In genomic region chr19:5538786-5539185, GRCm38 (mm10) we compare ENCODE assay signal across 20 mouse cellular contexts. TPM values are rescaled to one million over a fixed set of nuclear protein-coding genes. Genes with fewer than 3 reads are reported as not detected.
DNase-seq lines count a peak whose midpoint lies in the region; ATAC-seq and TF ChIP-seq lines count a peak whose summit lies in the region.
"Had no signal": no experiment of that assay in that cellular context is flagged by ENCODE, and none has a peak within 500 bp of the region (broad histone marks: within the 10 kb centered on the region; RNA-seq: fewer than 3 reads in every experiment).

No protein-coding gene starts in this region.

- no peaks in the 10 kb centered on the region for H3K36me3 ChIP-seq in kidney, embryonic 16.5 days (ENCODE audit: insufficient read depth, low read length)
- H3K36me3 ChIP-seq in ES-Bruce4 (ENCODE audit: control insufficient read depth, insufficient read depth, low read length, poor library complexity, severe bottlenecking) = no peaks in the 10 kb centered on the region
- H3K36me3 ChIP-seq: embryonic facial prominence, embryonic 12.5 days; heart, embryonic 12.5 days; hindbrain, embryonic 10.5 days had no signal

- H3K4me2 ChIP-seq in kidney, embryonic 16.5 days (replicated peaks; ENCODE audit: low read depth, low read length) = no peak overlapping the region
- H3K4me2 ChIP-seq: embryonic facial prominence, embryonic 12.5 days; forebrain, embryonic 13.5 days; heart, embryonic 12.5 days; hindbrain, embryonic 14.5 days had no signal

- TF ChIP-seq EP300 in ES-Bruce4 (IDR thresholded peaks at IDR 0.05; ENCODE audit: insufficient read depth, low read depth, low read length) = 0 out of 2 replicates have a peak, but pooled peaks have one; percentile 22

- TF ChIP-seq POLR2A in ES-Bruce4 (IDR thresholded peaks at IDR 0.05; ENCODE audit: insufficient read depth, low read length) = no peak

- no peak for DNase-seq in kidney, postnatal 36 days
- DNase-seq in ZHBTc4 (ENCODE audit: low read depth, low spot score) = peak; percentile 59
- DNase-seq in urinary bladder, postnatal 25 days (ENCODE audit: low spot score) = no peak
- DNase-seq in spleen, postnatal 10 days (ENCODE audit: low spot score in 2 of 2) = no peak
- DNase-seq: adrenal gland, adult 2 months; adrenal gland, postnatal 25 days; cerebellum, adult 18-20 months; cerebellum, adult 9-11 months; embryo, embryonic 11 days; forebrain, postnatal 0 days; gastrocnemius, postnatal 14 days; heart, adult 2 months had no signal

- 0 out of 2 replicates have a peak, but pooled peaks have one; percentile 39 for ATAC-seq in kidney, embryonic 16.5 days (ENCODE audit: low FRiP score, low TSS enrichment)
- ATAC-seq: forebrain, embryonic 13.5 days; forebrain, postnatal 0 days had no signal

- no peaks in the 10 kb centered on the region for H3K9me3 ChIP-seq in kidney, embryonic 16.5 days (ENCODE audit: low read length)
- no peaks in the 10 kb centered on the region for H3K9me3 ChIP-seq in ES-Bruce4 (replicated peaks; ENCODE audit: control insufficient read depth, insufficient read depth, low read length, poor library complexity, severe bottlenecking)
- H3K9me3 ChIP-seq: embryonic facial prominence, embryonic 12.5 days; forebrain, embryonic 13.5 days; heart, embryonic 12.5 days; hindbrain, embryonic 10.5 days had no signal

- no peak overlapping the region for H3K4me3 ChIP-seq in kidney, embryonic 16.5 days (ENCODE audit: low read length)
- H3K4me3 ChIP-seq in ES-Bruce4 (ENCODE audit: low read depth, low read length) = no peak overlapping the region
- H3K4me3 ChIP-seq: embryonic facial prominence, embryonic 12.5 days; forebrain, embryonic 13.5 days; heart, adult 2 months; heart, embryonic 12.5 days; hindbrain, embryonic 10.5 days had no signal

- 44% methylated on average over 8 of the region's 8 CpGs for WGBS in kidney, embryonic 16.5 days

- H3K9ac ChIP-seq in kidney, embryonic 16.5 days (replicated peaks; ENCODE audit: low read length) = no peak overlapping the region
- no peak overlapping the region for H3K9ac ChIP-seq in ES-Bruce4 (ENCODE audit: low read depth, poor library complexity, severe bottlenecking)
- H3K9ac ChIP-seq: embryonic facial prominence, embryonic 12.5 days; forebrain, embryonic 13.5 days; forebrain, postnatal 0 days; heart, embryonic 12.5 days; hindbrain, embryonic 14.5 days had no signal

- no peaks in the 10 kb centered on the region for H3K27me3 ChIP-seq in kidney, embryonic 16.5 days (ENCODE audit: insufficient read depth, low read length)
- H3K27me3 ChIP-seq in ES-Bruce4 (ENCODE audit: control insufficient read depth, insufficient read depth, low read length, poor library complexity, severe bottlenecking) = no peaks in the 10 kb centered on the region
- H3K27me3 ChIP-seq: forebrain, embryonic 13.5 days had no signal

- no peak for TF ChIP-seq CTCF in ES-Bruce4 (IDR thresholded peaks at IDR 0.05; ENCODE audit: low read depth, low read length)

- H3K4me1 ChIP-seq in kidney, embryonic 16.5 days (ENCODE audit: insufficient read depth, low read length) = peaks cover 10% of the 10 kb centered on the region; the same call in 1 of the 2 replicates
- no peaks in the 10 kb centered on the region for H3K4me1 ChIP-seq in ES-Bruce4 (ENCODE audit: control insufficient read depth, insufficient read depth, low read length)
- H3K4me1 ChIP-seq: embryonic facial prominence, embryonic 12.5 days; forebrain, embryonic 13.5 days; heart, embryonic 12.5 days; hindbrain, embryonic 10.5 days had no signal

- no peak overlapping the region for H3K27ac ChIP-seq in kidney, embryonic 16.5 days (ENCODE audit: low read length)
- no peak overlapping the region for H3K27ac ChIP-seq in ES-Bruce4 (ENCODE audit: insufficient read depth, low read length)
- H3K27ac ChIP-seq: embryonic facial prominence, embryonic 12.5 days; forebrain, embryonic 13.5 days; heart, adult 2 months; hindbrain, embryonic 10.5 days; hindbrain, embryonic 14.5 days had no signal

RNA-seq across cellular contexts. Expression of gene Ovol1, which starts 21.7 kb away (rescaled TPM):
- 17.2 and 18.9 TPM in 2 replicates for polyA plus RNA-seq in kidney, embryonic 16.5 days (2015; fragmentation: Nextera tagmentation; extraction: Ambion mirVana)
- 0.46 and 0.52 TPM in 2 replicates for polyA plus RNA-seq in ES-Bruce4 (2011; ENCODE audit: insufficient read depth, insufficient read length, low read depth, missing spikeins)
- polyA plus RNA-seq: adrenal gland, adult 2 months; heart, embryonic 12.5 days had no signal

RNA-seq across cellular contexts. Expression of gene Snx32, which starts 28.4 kb away (rescaled TPM):
- polyA plus RNA-seq in kidney, embryonic 16.5 days (2015; fragmentation: Nextera tagmentation; extraction: Ambion mirVana) = 9.9 and 10.6 TPM in 2 replicates
- 6.4 and 7.7 TPM in 2 replicates for polyA plus RNA-seq in ES-Bruce4 (2011; ENCODE audit: insufficient read depth, insufficient read length, low read depth, missing spikeins)

RNA-seq across cellular contexts. Expression of gene Ap5b1, which starts 29.0 kb away (rescaled TPM):
- polyA plus RNA-seq in kidney, embryonic 16.5 days (2015; fragmentation: Nextera tagmentation; extraction: Ambion mirVana) = 10.9 and 11.5 TPM in 2 replicates
- polyA plus RNA-seq in ES-Bruce4 (2011; ENCODE audit: insufficient read depth, insufficient read length, low read depth, missing spikeins) = 1.9 TPM in 2 replicates

RNA-seq across cellular contexts. Expression of gene 1700020D05Rik, which starts 35.2 kb away (rescaled TPM):
- not detected in 2 replicates for polyA plus RNA-seq in kidney, embryonic 16.5 days (2015; fragmentation: Nextera tagmentation; extraction: Ambion mirVana)
- polyA plus RNA-seq in ES-Bruce4 (2011; ENCODE audit: insufficient read depth, insufficient read length, low read depth, missing spikeins) = 0.99 and 1.5 TPM in 2 replicates
- polyA plus RNA-seq: forebrain, postnatal 0 days; heart, embryonic 16.5 days; hindbrain, embryonic 10.5 days had no signal

RNA-seq across cellular contexts. Expression of gene Cfl1, which starts 48.5 kb away (rescaled TPM):
- polyA plus RNA-seq in kidney, embryonic 16.5 days (2015; fragmentation: Nextera tagmentation; extraction: Ambion mirVana) = 2,772 and 2,914 TPM in 2 replicates
- polyA plus RNA-seq in ES-Bruce4 (2011; ENCODE audit: insufficient read depth, insufficient read length, low read depth, missing spikeins) = 878 and 879 TPM in 2 replicates

Comparison
In these comparisons a context has a peak if more than half of its experiments do, and no peak if none do; other contexts are left out.
1. RNA of gene Ovol1, which starts 21.7 kb away (polyA plus RNA-seq): 17.2 to 18.9 TPM in kidney, embryonic 16.5 days; 0.46 to 0.52 TPM in ES-Bruce4; every median in the first group is over 10 times any median in the second.